Mouse (Mus musculus) thymus, adult 2 months (tissue): ENCODE results near the gene Fam118a.

ENCODE experiments used
- CTCF ChIP-seq: fragments of 200-500 bp; IDR thresholded peaks from 2 replicates; pipeline ENCODE4 v1.5.1; 2012; ENCODE audit warnings: mild to moderate bottlenecking, control low read depth, low read length, moderate library complexity, borderline replicate concordance; ENCODE audit not compliant: control insufficient read depth, poor library complexity, insufficient read depth; ENCODE audit errors: extremely low read depth
- POLR2A ChIP-seq: fragments of 200-500 bp; IDR thresholded peaks from 2 replicates; pipeline ENCODE4 v1.6.1; 2012; ENCODE audit warnings: mild to moderate bottlenecking, low read length, control low read depth, moderate library complexity; ENCODE audit not compliant: control insufficient read depth, poor library complexity, insufficient read depth; ENCODE audit errors: extremely low read depth

GRCm38 (mm10) chr15:85043116-85043515, 14.4 kb downstream of the Fam118a start:
- TF ChIP-seq POLR2A: no peak
- TF ChIP-seq CTCF: no peak
